Mouse (Mus musculus): ENCODE results near the gene Slc4a4. TPM values are rescaled to one million over a fixed set of nuclear protein-coding genes. Genes with fewer than 3 reads are reported as not detected.

The Slc4a4 gene
- polyA plus RNA-seq, 1 experiment from 2014 or later = 0.98 TPM

Other genes starting within 250 kb of the Slc4a4 start
- 74.5 and 79.5 TPM in 2 replicates for gene Grsf1, start 210.6 kb upstream of the Slc4a4 start, polyA plus RNA-seq (2014; fragmentation: Nextera tagmentation; extraction: Ambion mirVana)
- 12.4 and 14.3 TPM in 2 replicates for gene Mob1b, start 166.0 kb upstream of the Slc4a4 start, polyA plus RNA-seq (2014; fragmentation: Nextera tagmentation; extraction: Ambion mirVana)
- gene Dck, start 121.8 kb upstream of the Slc4a4 start, polyA plus RNA-seq (2014; fragmentation: Nextera tagmentation; extraction: Ambion mirVana) = 93.7 and 94.7 TPM in 2 replicates

Data from forebrain, embryonic 14.5 days (tissue).